In genomic region chr13:6636976-6637375, GRCm38 (mm10) we compare ENCODE assay signal across 16 mouse cellular contexts. TPM values are rescaled to one million over a fixed set of nuclear protein-coding genes. Genes with fewer than 3 reads are reported as not detected.
DNase-seq lines count a peak whose midpoint lies in the region; ATAC-seq and TF ChIP-seq lines count a peak whose summit lies in the region.
"Had no signal": no experiment of that assay in that cellular context is flagged by ENCODE, and none has a peak within 500 bp of the region (broad histone marks: within the 10 kb centered on the region; RNA-seq: fewer than 3 reads in every experiment).

No protein-coding gene starts in this region.

- no peak for DNase-seq in heart, adult 8-10 months (ENCODE audit: low spot score)
- no peak for DNase-seq in CH12.LX (ENCODE audit: extremely low read depth)
- no peak for DNase-seq in adrenal gland, postnatal 14 days
- DNase-seq in cerebellum, adult 8-10 months = no peak
- DNase-seq: cerebellum, postnatal 36 days; forebrain, postnatal 0 days; gastrocnemius, postnatal 14 days; thymus, postnatal 25 days had no signal

- WGBS in heart, embryonic 16.5 days = 60% methylated on average over 4 of the region's 4 CpGs
- 72% methylated on average over 4 of the region's 4 CpGs for WGBS in macrophage (ENCODE audit: missing documents)
- WGBS in hindbrain, embryonic 12.5 days = 88% methylated on average over 4 of the region's 4 CpGs

- no peaks in the 10 kb centered on the region; the same call in 1 of the 2 replicates for H3K36me3 ChIP-seq in heart, embryonic 16.5 days (ENCODE audit: control insufficient read depth, insufficient read depth)
- H3K36me3 ChIP-seq in CH12.LX (replicated peaks in 1 of 2; ENCODE audit: control insufficient read depth in 1 of 2, insufficient read depth in 1 of 2, low read length in 1 of 2) (peaks cover 8 to 49% of the 10 kb centered on the region in 2 experiments), macrophage (ENCODE audit: inconsistent target) (no peaks in the 10 kb centered on the region)
- no peaks in the 10 kb centered on the region for H3K36me3 ChIP-seq in hindbrain, embryonic 12.5 days
- H3K36me3 ChIP-seq: embryonic facial prominence, embryonic 15.5 days had no signal

- H3K4me3 ChIP-seq in heart, embryonic 16.5 days (ENCODE audit: low read length) = no peak overlapping the region
- H3K4me3 ChIP-seq in CH12.LX (replicated peaks in 1 of 3; ENCODE audit: low read depth in 2 of 3, low read length in 2 of 3, poor library complexity in 1 of 3) = no peak overlapping the region
- no peak overlapping the region for H3K4me3 ChIP-seq in bone marrow macrophage, adult 2 months (ENCODE audit: insufficient read depth, low read length)
- H3K4me3 ChIP-seq in macrophage (ENCODE audit: inconsistent target) = no peak overlapping the region
- no peak overlapping the region for H3K4me3 ChIP-seq in hindbrain, embryonic 12.5 days
- H3K4me3 ChIP-seq: embryonic facial prominence, embryonic 15.5 days had no signal

- dilution Hi-C loops in CH12.LX (cut with MboI; ENCODE audit: extremely low pct_ligation_motif_present, extremely low pct_unique_long_range_greater_than_20kb, low sequenced_read_pairs) = no loop called here

- in situ Hi-C loops in CH12.LX (cut with MboI; ENCODE audit: low pct_ligation_motif_present, low pct_unique_long_range_greater_than_20kb, low sequenced_read_pairs) = loop anchor here (25.0 kb wide), 1 partner anchor 775 kb away; the partner anchor contains the start of gene Klf6

- TF ChIP-seq RAD21 in CH12.LX (IDR thresholded peaks at IDR 0.05; ENCODE audit: low read depth, low read length) = no peak

- no peak for TF ChIP-seq POLR2A in CH12.LX (IDR thresholded peaks at IDR 0.05; ENCODE audit: low read depth, low read length)
- no peak for TF ChIP-seq POLR2A in bone marrow macrophage, adult 2 months (IDR thresholded peaks at IDR 0.05; ENCODE audit: borderline replicate concordance, low read depth, low read length)

- H3K27ac ChIP-seq in heart, embryonic 16.5 days (ENCODE audit: low read length) = peak overlapping the region; percentile 71
- H3K27ac ChIP-seq in CH12.LX (ENCODE audit: insufficient read depth, low read depth) (peak overlapping the region; percentile 84), macrophage (peak overlapping the region; percentile 67)
- peak overlapping the region; percentile 30 for H3K27ac ChIP-seq in bone marrow macrophage, adult 2 months (ENCODE audit: insufficient read depth, low read depth, low read length)
- no peak overlapping the region for H3K27ac ChIP-seq in hindbrain, embryonic 12.5 days
- H3K27ac ChIP-seq: embryonic facial prominence, embryonic 15.5 days had no signal

- no peak for TF ChIP-seq EP300 in CH12.LX (IDR thresholded peaks at IDR 0.05; ENCODE audit: low read length)

- no peak for TF ChIP-seq CTCF in CH12.LX (conservative IDR thresholded peaks at IDR 0.05 in 1 of 2, IDR thresholded peaks at IDR 0.05 in 1 of 2; ENCODE audit: low read depth in 2 of 2, low read length in 2 of 2)
- TF ChIP-seq CTCF in bone marrow macrophage, adult 2 months (IDR thresholded peaks at IDR 0.05; ENCODE audit: low read depth, low read length) = no peak

- H3K27me3 ChIP-seq in heart, embryonic 16.5 days (ENCODE audit: control insufficient read depth, insufficient read depth, low read length) = no peaks in the 10 kb centered on the region
- no peaks in the 10 kb centered on the region for H3K27me3 ChIP-seq in CH12.LX (replicated peaks)
- H3K27me3 ChIP-seq in hindbrain, embryonic 12.5 days = no peaks in the 10 kb centered on the region
- H3K27me3 ChIP-seq: embryonic facial prominence, embryonic 15.5 days; megakaryocyte, embryonic 14.5 days had no signal

- H3K4me2 ChIP-seq in heart, embryonic 16.5 days (ENCODE audit: low read depth, low read length) = no peak overlapping the region
- H3K4me2 ChIP-seq in CH12.LX (ENCODE audit: insufficient read depth, low read depth, poor library complexity, severe bottlenecking) = peak overlapping the region; percentile 92; the same call in 1 of the 2 replicates
- H3K4me2 ChIP-seq in hindbrain, embryonic 12.5 days (replicated peaks) = no peak overlapping the region
- H3K4me2 ChIP-seq: embryonic facial prominence, embryonic 15.5 days had no signal

- peaks cover 57% of the 10 kb centered on the region for H3K4me1 ChIP-seq in heart, embryonic 16.5 days (ENCODE audit: control insufficient read depth, insufficient read depth, low read length)
- H3K4me1 ChIP-seq in CH12.LX (ENCODE audit: control insufficient read depth in 1 of 2, insufficient read depth in 2 of 2) = peaks cover 23 to 76% of the 10 kb centered on the region in 2 experiments
- H3K4me1 ChIP-seq in bone marrow macrophage, adult 2 months (ENCODE audit: control insufficient read depth, insufficient read depth, low read length) = peaks cover 77% of the 10 kb centered on the region
- H3K4me1 ChIP-seq in hindbrain, embryonic 12.5 days = 0 out of 2 replicates have a peak, but pooled peaks cover 4% of the 10 kb centered on the region

- H3K79me2 ChIP-seq in CH12.LX (replicated peaks; ENCODE audit: control insufficient read depth, extremely low read depth, insufficient read depth, poor library complexity, severe bottlenecking) = peaks cover 42% of the 10 kb centered on the region
- peaks cover 76% of the 10 kb centered on the region for H3K79me2 ChIP-seq in macrophage (ENCODE audit: inconsistent target)

- no peak for ATAC-seq in heart, embryonic 16.5 days (replicated peaks; ENCODE audit: extremely low read depth, insufficient read depth, low FRiP score)
- no peak for ATAC-seq in hindbrain, embryonic 12.5 days (ENCODE audit: low FRiP score)
- ATAC-seq: forebrain, postnatal 0 days; hindbrain, embryonic 16.5 days had no signal

- no peaks in the 10 kb centered on the region for H3K9me3 ChIP-seq in heart, embryonic 16.5 days (replicated peaks; ENCODE audit: control insufficient read depth, low read length)
- no peaks in the 10 kb centered on the region for H3K9me3 ChIP-seq in CH12.LX (replicated peaks; ENCODE audit: low read length)
- no peaks in the 10 kb centered on the region for H3K9me3 ChIP-seq in hindbrain, embryonic 12.5 days (replicated peaks)
- H3K9me3 ChIP-seq: embryonic facial prominence, embryonic 15.5 days; megakaryocyte, embryonic 14.5 days had no signal

- H3K9ac ChIP-seq in heart, embryonic 16.5 days (ENCODE audit: low read length) = no peak overlapping the region
- H3K9ac ChIP-seq in CH12.LX (ENCODE audit: insufficient read depth, low read depth) = peak overlapping the region; percentile 93
- no peak overlapping the region for H3K9ac ChIP-seq in hindbrain, embryonic 12.5 days
- H3K9ac ChIP-seq: embryonic facial prominence, embryonic 15.5 days; forebrain, postnatal 0 days; liver, postnatal 0 days had no signal

TF ChIP-seq in CH12.LX, 34 proteins besides CTCF, POLR2A, EP300 and RAD21:
- TF ChIP-seq GABPA (IDR thresholded peaks at IDR 0.05; ENCODE audit: insufficient replicate concordance, low read depth, low read length) (no peak), IRF4 (IDR thresholded peaks at IDR 0.05; ENCODE audit: low read depth, low read length) (0 out of 2 replicates have a peak, but pooled peaks have one; percentile 20)

RNA-seq across cellular contexts. Expression of gene Pfkp, which starts 11.6 kb away (rescaled TPM):
- 201 and 224 TPM in 2 replicates for polyA plus RNA-seq in heart, embryonic 16.5 days (2015; fragmentation: Nextera tagmentation; extraction: Ambion mirVana)
- 10 to 100 TPM; 27.7 to 47.5 (median 33.5) TPM for total RNA-seq in heart, adult 8-10 months (2022)
- total RNA-seq in CH12.LX (2012; rRNA removed) = 247 and 417 TPM in 2 replicates
- total RNA-seq in CH12.LX (2014; rRNA removed) = 204 and 211 TPM in 2 replicates
- 239 and 265 TPM in 2 replicates for polyA plus RNA-seq in CH12.LX (2012; ENCODE audit: insufficient read length, low read depth)
- polyA plus RNA-seq in bone marrow macrophage, adult 2 months (2012; ENCODE audit: insufficient read depth, insufficient read length, missing spikeins) = 35.8 and 49.3 TPM in 2 replicates
- 100 to 1,000 TPM in 23 of 26 experiments, 10 to 100 TPM in 3; 81.2 to 742 (median 166) TPM for total RNA-seq in macrophage (2018; cell fraction: chromatin; rRNA removed)
- total RNA-seq in macrophage (2018; cell fraction: cytosol; rRNA removed) = 10 to 100 TPM; 24.4 to 73.3 (median 37.5) TPM
- total RNA-seq in macrophage (2018; cell fraction: nucleus; rRNA removed) = 100 to 1,000 TPM in 11 of 26 experiments, 10 to 100 TPM in 15; 50.6 to 688 (median 88.0) TPM
- polyA plus RNA-seq in macrophage (2018) = 27.2 to 54.0 TPM (median 36.3 TPM) in 3 replicates
- total RNA-seq in adrenal gland, postnatal 14 days (2021) = 50.8 and 57.1 TPM in 2 replicates
- polyA plus RNA-seq in hindbrain, embryonic 12.5 days (2016; fragmentation: Nextera tagmentation; extraction: Ambion mirVana) = 84.9 and 91.5 TPM in 2 replicates
